Mouse (Mus musculus) brain, embryonic 14.5 days (tissue): ENCODE data around the gene Cpeb2. TPM values are rescaled to one million over a fixed set of nuclear protein-coding genes. Genes with fewer than 3 reads are reported as not detected.

Source experiments
- DNase-seq: peaks from one replicate; pipeline ENCODE4 v3.0.0-alpha.2; 2011; ENCODE audit warnings: low read depth
- CTCF ChIP-seq: fragments of 200-500 bp; IDR thresholded peaks from 2 replicates; pipeline ENCODE4 v1.5.1; 2012; ENCODE audit warnings: inconsistent platforms, mild to moderate bottlenecking, moderate library complexity, borderline replicate concordance; ENCODE audit not compliant: insufficient read depth, insufficient read length; ENCODE audit errors: extremely low read depth
- POLR2A ChIP-seq: fragments of 200-500 bp; IDR thresholded peaks from 2 replicates; pipeline ENCODE4 v1.6.1; 2012; ENCODE audit warnings: mild to moderate bottlenecking, inconsistent platforms, borderline replicate concordance; ENCODE audit not compliant: poor library complexity, insufficient read depth, insufficient read length, severe bottlenecking; ENCODE audit errors: extremely low read depth
- polyA plus RNA-seq: library from polyadenylated mRNA; depleted of rRNA; stranded (reverse); fragments of >200 nt; gene quantifications from 2 replicates; pipeline ENCODE4 v1.2.3, GENCODE M21; 2012

Cpeb2 gene
- polyA plus RNA-seq, 1 experiment = 36.3 TPM

GRCm38 (mm10) chr5:43240729-43241128 lies 7.8 kb downstream of the Cpeb2 start:
- TF ChIP-seq CTCF (no peak), POLR2A (no peak)
- DNase-seq = no peak

GRCm38 (mm10) chr5:43246236-43246635 lies 13.3 kb downstream of the Cpeb2 start:
- TF ChIP-seq CTCF (no peak), POLR2A (no peak)
- DNase-seq = peak; percentile 9

- TF ChIP-seq CTCF (no peak), POLR2A (no peak)
- DNase-seq = no peak
Measured at GRCm38 (mm10) chr5:43246954-43247353, 14.0 kb downstream of the Cpeb2 start.

- DNase-seq = peak; percentile 8
- TF ChIP-seq POLR2A = no peak
- no peak for TF ChIP-seq CTCF
Measured at GRCm38 (mm10) chr5:43248001-43248430, 15.0 kb downstream of the Cpeb2 start.

GRCm38 (mm10) chr5:43257490-43257889 lies 24.5 kb downstream of the Cpeb2 start:
- TF ChIP-seq CTCF = no peak
- TF ChIP-seq POLR2A = no peak
- no peak for DNase-seq

GRCm38 (mm10) chr5:43258472-43259142 lies 25.6 kb downstream of the Cpeb2 start:
- no peak for TF ChIP-seq CTCF
- no peak for TF ChIP-seq POLR2A
- no peak for DNase-seq

- no peak for TF ChIP-seq CTCF
- no peak for TF ChIP-seq POLR2A
- no peak for DNase-seq
Measured at GRCm38 (mm10) chr5:43261814-43262213, 28.8 kb downstream of the Cpeb2 start.

GRCm38 (mm10) chr5:43263951-43264350 lies 31.0 kb downstream of the Cpeb2 start:
- DNase-seq = no peak
- TF ChIP-seq CTCF (no peak), POLR2A (no peak)

GRCm38 (mm10) chr5:43264696-43265095 lies 31.7 kb downstream of the Cpeb2 start:
- TF ChIP-seq CTCF (no peak), POLR2A (no peak)
- DNase-seq = no peak

- no peak for DNase-seq
- TF ChIP-seq POLR2A (no peak), CTCF (no peak)
Measured at GRCm38 (mm10) chr5:43277982-43278381, 45.0 kb downstream of the Cpeb2 start.

- DNase-seq = no peak
- TF ChIP-seq POLR2A (no peak), CTCF (no peak)
Measured at GRCm38 (mm10) chr5:43279774-43280173, 46.8 kb downstream of the Cpeb2 start.

- TF ChIP-seq POLR2A (no peak), CTCF (no peak)
- no peak for DNase-seq
Measured at GRCm38 (mm10) chr5:43285756-43286155, 52.8 kb downstream of the Cpeb2 start.
